In genomic region chr11:119991338-119991678, GRCm38 (mm10) we compare ENCODE assay signal across 8 mouse cellular contexts. TPM values are rescaled to one million over a fixed set of nuclear protein-coding genes. Genes with fewer than 3 reads are reported as not detected.
DNase-seq lines count a peak whose midpoint lies in the region; ATAC-seq and TF ChIP-seq lines count a peak whose summit lies in the region.

No protein-coding gene starts in this region.

- peak; percentile 41 for ATAC-seq in Patski
- peak; percentile 76 for ATAC-seq in hindbrain, embryonic 15.5 days (ENCODE audit: low FRiP score, low read depth)

- CTCF ChIA-PET in Patski (lab: Charles Lee) = interaction anchor here (0.7 to 2.5 kb wide), 22 partner anchors 9 to 488 kb away, joined by 3 to 29 read pairs (median 5); partner anchors contain the start of genes Baiap2 and Chmp6

- peaks cover 32% of the 10 kb centered on the region for H3K4me1 ChIP-seq in hindbrain, embryonic 15.5 days (replicated peaks)
- peaks cover 57% of the 10 kb centered on the region for H3K4me1 ChIP-seq in megakaryocyte, embryonic 14.5 days

- no peaks in the 10 kb centered on the region for H3K27me3 ChIP-seq in Patski
- H3K27me3 ChIP-seq in hindbrain, embryonic 15.5 days = no peaks in the 10 kb centered on the region
- H3K27me3 ChIP-seq in megakaryocyte, embryonic 14.5 days (replicated peaks) = peaks cover 92% of the 10 kb centered on the region

- in situ Hi-C loops in Patski (cut with MboI; ENCODE audit: low pct_unique_long_range_greater_than_20kb) = loop anchor here (10.0 kb wide), 2 partner anchors 77 to 497 kb away; partner anchors contain the start of genes Chmp6 and Endov

- no peak overlapping the region for H3K4me3 ChIP-seq in hindbrain, embryonic 15.5 days
- H3K4me3 ChIP-seq in megakaryocyte, embryonic 14.5 days (replicated peaks) = peak overlapping the region; percentile 87

- H3K9ac ChIP-seq in hindbrain, embryonic 15.5 days = no peak overlapping the region

- no peaks in the 10 kb centered on the region for H3K9me3 ChIP-seq in hindbrain, embryonic 15.5 days
- H3K9me3 ChIP-seq in megakaryocyte, embryonic 14.5 days = no peaks in the 10 kb centered on the region

- DNase-seq in Patski (ENCODE audit: low read depth, low spot score) = peak; percentile 64
- DNase-seq in cerebellum, postnatal 25 days = peak; percentile 87 to 94
- peak; percentile 95 to 98 for DNase-seq in frontal cortex, postnatal 36 days (ENCODE audit: low spot score in 2 of 2)
- DNase-seq in left cerebral cortex, adult 11 months (ENCODE audit: low spot score) = peak; percentile 92
- peak; percentile 97 to 99 for DNase-seq in right cerebral cortex, adult 2 months (ENCODE audit: low spot score in 2 of 2)
- DNase-seq in urinary bladder, postnatal 10 days (ENCODE audit: low spot score) = peak; percentile 76

- no peak for TF ChIP-seq CTCF in Patski (IDR thresholded peaks at IDR 0.05)

- POLR2A ChIA-PET in Patski (lab: Charles Lee) = interaction anchor here (0.7 to 1.0 kb wide), 3 partner anchors 71 to 85 kb away, joined by 3 read pairs; no protein-coding TSS in a partner anchor

- H3K36me3 ChIP-seq in hindbrain, embryonic 15.5 days = no peaks in the 10 kb centered on the region
- H3K36me3 ChIP-seq in megakaryocyte, embryonic 14.5 days (replicated peaks; ENCODE audit: low read length) = peaks cover 61% of the 10 kb centered on the region

- 11% methylated on average over 10 of the region's 10 CpGs for WGBS in hindbrain, embryonic 15.5 days

- H3K4me2 ChIP-seq in hindbrain, embryonic 15.5 days = peak overlapping the region; percentile 22; the same call in 1 of the 2 replicates

- no peak overlapping the region for H3K27ac ChIP-seq in hindbrain, embryonic 15.5 days (replicated peaks)

RNA-seq across cellular contexts. Expression of gene Baiap2, which starts 48.7 kb away (rescaled TPM):
- 15.4 TPM for polyA plus RNA-seq in Patski (2021)
- polyA plus RNA-seq in hindbrain, embryonic 15.5 days (2015; fragmentation: Nextera tagmentation; extraction: Ambion mirVana) = 16.8 and 20.1 TPM in 2 replicates
- 37.8 and 62.9 TPM in 2 replicates for polyA plus RNA-seq in megakaryocyte, embryonic 14.5 days (2012; ENCODE audit: insufficient read depth, low replicate concordance)

RNA-seq across cellular contexts. Expression of gene Aatk, which starts 55.7 kb away (rescaled TPM):
- 0.09 TPM for polyA plus RNA-seq in Patski (2021)
- 45.7 and 47.5 TPM in 2 replicates for polyA plus RNA-seq in hindbrain, embryonic 15.5 days (2015; fragmentation: Nextera tagmentation; extraction: Ambion mirVana)
- polyA plus RNA-seq in megakaryocyte, embryonic 14.5 days (2012; ENCODE audit: insufficient read depth, low replicate concordance) = 4.9 and 5.4 TPM in 2 replicates
